ENCODE assay signal across 8 mouse cellular contexts in the genomic region with DNA sequence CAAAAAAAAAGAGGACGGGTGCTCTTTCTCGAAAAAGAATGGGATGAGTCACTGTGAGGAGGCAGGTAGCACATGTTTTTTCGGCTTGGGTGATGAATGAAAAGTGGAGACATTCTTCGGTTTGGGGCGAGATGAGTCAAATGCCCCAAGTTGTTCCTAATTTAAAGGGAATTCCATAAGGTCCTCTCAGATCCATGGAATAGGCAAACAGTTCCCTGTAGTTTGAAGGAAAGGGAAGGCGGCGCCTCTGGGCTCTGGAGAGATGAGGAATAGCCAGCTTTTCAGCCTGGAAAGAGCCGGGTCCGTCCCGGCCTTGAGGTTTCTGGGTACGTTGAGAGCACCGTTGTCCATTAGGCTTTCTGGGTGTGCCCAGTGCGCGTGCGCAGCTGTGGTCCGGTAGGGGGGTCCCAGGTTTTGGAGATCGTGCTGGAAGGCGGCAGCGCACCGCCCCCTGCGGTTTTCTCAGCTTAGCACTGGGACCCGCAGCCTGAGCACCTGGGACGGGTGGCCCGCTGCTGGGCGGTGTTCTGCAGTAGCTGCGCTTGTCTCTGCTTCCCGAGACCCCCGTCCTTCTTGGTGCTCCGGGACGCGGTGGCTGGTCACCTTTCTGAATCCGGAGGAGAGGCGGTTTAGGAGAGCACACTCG. TPM values are rescaled to one million over a fixed set of nuclear protein-coding genes. Genes with fewer than 3 reads are reported as not detected.
DNase-seq lines count a peak whose midpoint lies in the region; ATAC-seq and TF ChIP-seq lines count a peak whose summit lies in the region.

A gene (plus strand): TSS at position 394 of the 646 bp plus-strand sequence.

- peak within 1 kb of the TSS; percentile 77 for H3K27ac ChIP-seq in forebrain, embryonic 12.5 days
- H3K27ac ChIP-seq in hindbrain, embryonic 16.5 days (ENCODE audit: low read depth, low read length): peak within 1 kb of the TSS; percentile 82
- H3K27ac ChIP-seq in limb, embryonic 13.5 days: peak within 1 kb of the TSS; percentile 83

- peak within 1 kb of the TSS; percentile 58 for H3K4me3 ChIP-seq in forebrain, embryonic 12.5 days (replicated peaks)
- peak within 1 kb of the TSS; percentile 79 for H3K4me3 ChIP-seq in hindbrain, embryonic 16.5 days (ENCODE audit: low read length)
- peak within 1 kb of the TSS; percentile 74 for H3K4me3 ChIP-seq in limb, embryonic 13.5 days
- peak within 1 kb of the TSS; percentile 94 for H3K4me3 ChIP-seq in myocyte

- peak within 1 kb of the TSS; percentile 60 for H3K9ac ChIP-seq in forebrain, embryonic 12.5 days
- peak within 1 kb of the TSS; percentile 85 for H3K9ac ChIP-seq in hindbrain, embryonic 16.5 days (ENCODE audit: low read depth, low read length)
- peak within 1 kb of the TSS; percentile 87 for H3K9ac ChIP-seq in limb, embryonic 13.5 days

- no peak for TF ChIP-seq POLR2A in myocyte (IDR thresholded peaks at IDR 0.05; ENCODE audit: insufficient read length, low read depth)

- no peaks in the 10 kb centered on the region for H3K9me3 ChIP-seq in forebrain, embryonic 12.5 days
- H3K9me3 ChIP-seq in hindbrain, embryonic 16.5 days (ENCODE audit: control insufficient read depth, low read length): no peaks in the 10 kb centered on the region
- no peaks in the 10 kb centered on the region for H3K9me3 ChIP-seq in limb, embryonic 13.5 days

- H3ac ChIP-seq in myocyte (ENCODE audit: control insufficient read depth, insufficient read length): peak within 1 kb of the TSS; percentile 27

- H3K36me3 ChIP-seq in forebrain, embryonic 12.5 days (replicated peaks): no peaks in the 10 kb centered on the region
- no peaks in the 10 kb centered on the region for H3K36me3 ChIP-seq in hindbrain, embryonic 16.5 days (ENCODE audit: control insufficient read depth, insufficient read depth, low read length)
- no peaks in the 10 kb centered on the region for H3K36me3 ChIP-seq in limb, embryonic 13.5 days
- H3K36me3 ChIP-seq in myocyte (ENCODE audit: control insufficient read depth, insufficient read depth): no peaks in the 10 kb centered on the region

- peak within 1 kb of the TSS; percentile 68 for H3K4me2 ChIP-seq in forebrain, embryonic 12.5 days
- peak within 1 kb of the TSS; percentile 76 for H3K4me2 ChIP-seq in hindbrain, embryonic 16.5 days (ENCODE audit: low read length)
- peak within 1 kb of the TSS; percentile 96 for H3K4me2 ChIP-seq in limb, embryonic 13.5 days (replicated peaks)
- H3K4me2 ChIP-seq in myocyte (ENCODE audit: low read depth): peak within 1 kb of the TSS; percentile 92

- DNase-seq in kidney, adult 18-20 months: peak; percentile 36
- DNase-seq in kidney, adult 8-10 months: no peak
- DNase-seq in adrenal gland, postnatal 36 days: peak; percentile 50 to 63
- peak; percentile 49 for DNase-seq in thymus, postnatal 0 days (ENCODE audit: low spot score)

- peak; percentile 44 for ATAC-seq in forebrain, embryonic 12.5 days (ENCODE audit: low FRiP score)
- peak; percentile 34 for ATAC-seq in hindbrain, embryonic 16.5 days
- peak; percentile 7; the same call in 1 of the 2 replicates for ATAC-seq in limb, embryonic 13.5 days (ENCODE audit: low FRiP score, low read depth)

- H3K27me3 ChIP-seq in forebrain, embryonic 12.5 days: peaks cover 7% of the 10 kb centered on the region
- H3K27me3 ChIP-seq in hindbrain, embryonic 16.5 days (replicated peaks; ENCODE audit: control insufficient read depth, insufficient read depth, low read length): peaks cover 3% of the 10 kb centered on the region; the same call in 1 of the 2 replicates
- H3K27me3 ChIP-seq in limb, embryonic 13.5 days: peaks cover 3% of the 10 kb centered on the region; the same call in 1 of the 2 replicates
- no peaks in the 10 kb centered on the region for H3K27me3 ChIP-seq in myocyte (ENCODE audit: control insufficient read depth, insufficient read depth, insufficient read length)

- H3K79me2 ChIP-seq in myocyte (ENCODE audit: control insufficient read depth, insufficient read depth): peaks cover 40% of the 10 kb centered on the region

- WGBS in forebrain, embryonic 12.5 days: under 1% methylated on average over 34 of the region's 34 CpGs
- under 1% methylated on average over 34 of the region's 34 CpGs for WGBS in hindbrain, embryonic 16.5 days
- under 1% methylated on average over 34 of the region's 34 CpGs for WGBS in limb, embryonic 13.5 days

- H3K4me1 ChIP-seq in forebrain, embryonic 12.5 days: peaks cover 38% of the 10 kb centered on the region
- H3K4me1 ChIP-seq in hindbrain, embryonic 16.5 days (ENCODE audit: control insufficient read depth, insufficient read depth, low read depth, low read length): peaks cover 17% of the 10 kb centered on the region
- H3K4me1 ChIP-seq in limb, embryonic 13.5 days: peaks cover 46% of the 10 kb centered on the region

TF ChIP-seq in myocyte, 11 proteins besides CTCF, POLR2A, EP300 and RAD21:
- no peak for TF ChIP-seq MAX (IDR thresholded peaks at IDR 0.05; ENCODE audit: low read depth)
- TF ChIP-seq MYOG (IDR thresholded peaks at IDR 0.05; ENCODE audit: control insufficient read depth in 1 of 3, insufficient read depth in 1 of 3, insufficient read length in 2 of 3, low read depth in 2 of 3): peak in 1 of 3 experiments; percentile 49
- no peak for TF ChIP-seq SRF (IDR thresholded peaks at IDR 0.05; ENCODE audit: control insufficient read depth, insufficient read length, low read depth)
- no peak for TF ChIP-seq POLR2AphosphoS2 (IDR thresholded peaks at IDR 0.05; ENCODE audit: insufficient read length, low read depth)
- TF ChIP-seq REST (IDR thresholded peaks at IDR 0.05; ENCODE audit: insufficient read depth, insufficient read length): no peak
- no peak for TF ChIP-seq USF1 (IDR thresholded peaks at IDR 0.05; ENCODE audit: low read depth)
- TF ChIP-seq TCF12 (IDR thresholded peaks at IDR 0.05; ENCODE audit: insufficient read depth, poor library complexity, severe bottlenecking): no peak
- no peak for TF ChIP-seq E2F4 (IDR thresholded peaks at IDR 0.05; ENCODE audit: insufficient read depth)
- no peak for TF ChIP-seq CEBPB (IDR thresholded peaks at IDR 0.05; ENCODE audit: insufficient read depth, poor library complexity, severe bottlenecking)

RNA-seq across cellular contexts. Expression of the gene that starts here (rescaled TPM):
- total RNA-seq in adrenal gland, postnatal 36 days (2021): under 1 TPM; 0.76 to 0.99 TPM
- 5.6 and 6.4 TPM in 2 replicates for polyA plus RNA-seq in forebrain, embryonic 12.5 days (2016; fragmentation: Nextera tagmentation; extraction: Ambion mirVana)
- 12.3 and 14.5 TPM in 2 replicates for polyA plus RNA-seq in hindbrain, embryonic 16.5 days (2015; fragmentation: Nextera tagmentation; extraction: Ambion mirVana)
- polyA plus RNA-seq in limb, embryonic 13.5 days (2015; fragmentation: Nextera tagmentation; extraction: Ambion mirVana): 6.0 and 6.4 TPM in 2 replicates
- 6.2 TPM for polyA plus RNA-seq in myocyte (2012; fragmentation: generic; extraction: Trizol)
- 0.48 and 0.60 TPM in 2 replicates for polyA plus RNA-seq in thymus, postnatal 0 days (2015; fragmentation: Nextera tagmentation; extraction: Ambion mirVana)

Comparison
In these comparisons a context has a peak if more than half of its experiments do, and no peak if none do; other contexts are left out.
1. Peak in DNase-seq in adrenal gland, postnatal 36 days; RNA of the gene not detected or under 1 TPM.
2. Peak in DNase-seq in thymus, postnatal 0 days; RNA of the gene not detected or under 1 TPM.